23 mouse cellular contexts compared by ENCODE assay signal in the genomic region with DNA sequence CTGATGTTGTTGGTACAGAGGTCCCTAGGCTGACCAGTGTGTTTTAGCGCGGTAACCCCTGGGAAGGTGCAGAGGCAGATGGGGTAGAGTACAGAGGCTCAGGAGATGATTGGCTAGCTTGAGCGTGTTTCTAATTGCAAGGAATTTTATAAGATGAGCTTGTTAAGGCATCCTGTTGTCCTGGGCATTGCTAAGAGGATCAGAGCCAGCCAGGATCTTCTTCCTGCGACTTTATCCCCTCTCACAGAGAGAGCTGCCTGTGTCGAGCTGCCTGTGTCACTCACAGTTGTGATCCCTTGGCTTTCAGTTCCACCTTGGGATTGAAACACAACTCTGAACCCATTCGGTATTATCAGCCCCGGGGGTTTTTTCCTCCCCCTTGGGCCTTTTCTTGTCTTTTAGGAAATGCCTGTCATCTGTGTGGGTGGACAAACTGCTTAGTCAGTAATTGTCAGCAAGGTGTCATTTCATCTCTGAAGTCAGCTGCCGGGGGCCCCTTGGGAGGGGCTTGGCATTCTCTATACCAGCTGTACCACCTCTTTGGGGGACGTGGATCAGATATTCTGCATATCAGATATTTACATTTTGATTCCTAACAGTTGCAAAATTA.
DNase-seq lines count a peak whose midpoint lies in the region; ATAC-seq and TF ChIP-seq lines count a peak whose summit lies in the region.
"Had no signal": no experiment of that assay in that cellular context is flagged by ENCODE, and none has a peak within 500 bp of the region (broad histone marks: within the 10 kb centered on the region; RNA-seq: fewer than 3 reads in every experiment).

No protein-coding gene starts in this region.

- ATAC-seq in heart, embryonic 14.5 days (ENCODE audit: insufficient number of reproducible peaks, insufficient read depth, low FRiP score, low read depth) = no peak
- ATAC-seq in G1E (ENCODE audit: extremely low read depth, insufficient number of reproducible peaks, low FRiP score, poor library complexity, severe bottlenecking) = peak; percentile 69
- ATAC-seq: forebrain, embryonic 15.5 days; midbrain, embryonic 15.5 days had no signal

- peak overlapping the region in 1 of 2 experiments; percentile 10; a peak in 1 of 4 replicates for H3K27ac ChIP-seq in heart, embryonic 14.5 days (replicated peaks in 1 of 2; ENCODE audit: control insufficient read depth in 1 of 2, insufficient read depth in 1 of 2, low read depth in 2 of 2, low read length in 2 of 2)
- H3K27ac ChIP-seq: embryonic facial prominence, embryonic 12.5 days; forebrain, embryonic 15.5 days; hindbrain, embryonic 13.5 days; left cerebral cortex, adult 2 months; liver, embryonic 15.5 days; midbrain, embryonic 15.5 days; neural tube, embryonic 15.5 days had no signal

- TF ChIP-seq CTCF in G1E (IDR thresholded peaks at IDR 0.05; ENCODE audit: low read depth, low read length) = no peak

- peaks cover 30% of the 10 kb centered on the region for H3K36me3 ChIP-seq in heart, embryonic 14.5 days (ENCODE audit: control insufficient read depth, insufficient read depth, low read length)
- H3K36me3 ChIP-seq in G1E (replicated peaks) = peaks cover 61% of the 10 kb centered on the region
- H3K36me3 ChIP-seq: midbrain, embryonic 15.5 days had no signal

- H3K4me2 ChIP-seq in heart, embryonic 14.5 days (ENCODE audit: low read length) = no peak overlapping the region
- H3K4me2 ChIP-seq: embryonic facial prominence, embryonic 12.5 days; forebrain, embryonic 15.5 days; hindbrain, embryonic 13.5 days; liver, embryonic 15.5 days; midbrain, embryonic 15.5 days; neural tube, embryonic 15.5 days had no signal

- peaks cover 38 to 63% of the 10 kb centered on the region in 2 experiments for H3K4me1 ChIP-seq in heart, embryonic 14.5 days (ENCODE audit: control insufficient read depth in 2 of 2, insufficient read depth in 2 of 2, low read length in 2 of 2)
- H3K4me1 ChIP-seq in G1E (ENCODE audit: insufficient read depth, low read depth, low read length) = peaks cover 83% of the 10 kb centered on the region

- DNase-seq in heart, adult 11 months = no peak
- DNase-seq in 416B (ENCODE audit: low read depth) (peak; percentile 20), G1E (ENCODE audit: low spot score) (peak; percentile 59)
- peak; percentile 22 for DNase-seq in retina, embryonic 14.5 days (ENCODE audit: low spot score)
- DNase-seq in frontal cortex, postnatal 36 days (ENCODE audit: low spot score in 2 of 2) = no peak
- DNase-seq in left cerebral cortex, adult 11 months (ENCODE audit: low spot score) = no peak
- DNase-seq: cerebellum, adult 8-10 months; heart, postnatal 14 days; kidney, adult 8-10 months; kidney, postnatal 14 days; lung, postnatal 14 days; right cerebral cortex, postnatal 4 days; thymus, adult 2 months had no signal

- no peaks in the 10 kb centered on the region for H3K27me3 ChIP-seq in heart, embryonic 14.5 days (ENCODE audit: control insufficient read depth, insufficient read depth, low read length)
- H3K27me3 ChIP-seq in G1E (ENCODE audit: insufficient read depth, low read length) = no peaks in the 10 kb centered on the region
- H3K27me3 ChIP-seq: embryonic facial prominence, embryonic 12.5 days; forebrain, embryonic 15.5 days; hindbrain, embryonic 13.5 days; liver, embryonic 15.5 days; midbrain, embryonic 15.5 days; neural tube, embryonic 15.5 days had no signal

- peak overlapping the region; percentile 27; the same call in 1 of the 2 replicates for H3K9ac ChIP-seq in heart, embryonic 14.5 days (ENCODE audit: low read length)
- H3K9ac ChIP-seq: embryonic facial prominence, embryonic 12.5 days; forebrain, embryonic 15.5 days; hindbrain, embryonic 13.5 days; liver, embryonic 15.5 days; midbrain, embryonic 15.5 days; neural tube, embryonic 15.5 days had no signal

- 38% methylated on average over 9 of the region's 9 CpGs for WGBS in heart, embryonic 14.5 days

- H3K4me3 ChIP-seq in heart, embryonic 14.5 days (ENCODE audit: control insufficient read depth in 1 of 2, insufficient read depth in 1 of 2, low read depth in 1 of 2, low read length in 2 of 2) = no peak overlapping the region
- no peak overlapping the region; the same call in 1 of the 2 replicates for H3K4me3 ChIP-seq in G1E (ENCODE audit: low read depth, low read length)
- H3K4me3 ChIP-seq: embryonic facial prominence, embryonic 12.5 days; erythroblast, embryonic 14.5 days; forebrain, embryonic 15.5 days; hindbrain, embryonic 13.5 days; left cerebral cortex, adult 2 months; liver, embryonic 15.5 days; midbrain, embryonic 15.5 days; myocyte; neural tube, embryonic 15.5 days had no signal

- H3K9me3 ChIP-seq in heart, embryonic 14.5 days (ENCODE audit: control insufficient read depth, low read length) = no peaks in the 10 kb centered on the region
- H3K9me3 ChIP-seq in G1E (replicated peaks) = no peaks in the 10 kb centered on the region
- H3K9me3 ChIP-seq: embryonic facial prominence, embryonic 12.5 days; forebrain, embryonic 15.5 days; hindbrain, embryonic 13.5 days; liver, embryonic 15.5 days; midbrain, embryonic 15.5 days; neural tube, embryonic 15.5 days had no signal

Comparison
In these comparisons a context has a peak if more than half of its experiments do, and no peak if none do; other contexts are left out.
1. DNase-seq: peak in 416B (single experiment), G1E (single experiment) and retina, embryonic 14.5 days (single experiment); none in heart, adult 11 months (single experiment), frontal cortex, postnatal 36 days (0 of 2) and left cerebral cortex, adult 11 months (single experiment).